Mouse (Mus musculus): ENCODE data around the gene Rpp38. TPM values are rescaled to one million over a fixed set of nuclear protein-coding genes. Genes with fewer than 3 reads are reported as not detected.

Rpp38 gene
- 24.5 TPM for polyA plus RNA-seq (2017; shearing (Covaris generic))

DNA sequence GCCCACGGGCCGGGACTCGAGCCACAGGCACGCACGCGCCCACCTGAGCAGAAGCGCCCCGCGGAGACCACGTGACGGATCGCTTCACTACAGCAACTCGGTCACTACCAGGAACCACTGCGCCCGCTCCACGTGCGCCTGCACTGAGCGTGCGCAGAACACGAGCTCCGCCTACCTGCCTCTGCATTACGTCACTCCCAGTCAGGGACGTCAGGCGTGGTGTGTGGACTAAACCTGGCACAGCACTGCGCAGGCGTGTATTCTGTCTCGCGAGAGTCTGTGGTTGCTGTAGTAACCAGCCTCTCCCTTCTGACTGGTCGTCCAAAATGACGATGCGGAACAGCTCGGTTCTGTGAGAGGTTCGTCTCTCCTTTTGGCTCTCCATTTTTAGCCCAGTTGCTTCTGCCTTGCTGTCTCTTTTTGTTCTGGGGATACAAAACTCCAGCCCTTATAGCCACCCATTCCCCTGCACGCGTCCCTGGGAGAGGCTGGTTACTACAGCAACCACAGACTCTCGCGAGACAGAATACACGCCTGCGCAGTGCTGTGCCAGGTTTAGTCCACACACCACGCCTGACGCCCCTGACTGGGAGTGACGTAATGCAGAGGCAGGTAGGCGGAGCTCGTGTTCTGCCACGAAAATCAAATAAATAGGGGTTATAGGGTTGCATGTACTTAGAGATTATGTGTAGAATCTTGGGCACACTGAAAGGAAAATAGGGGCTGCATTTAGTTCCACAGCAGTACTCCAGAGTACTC lies at the start of gene Rpp38:
Gene Rpp38, minus strand, starts transcription at position 160 of the 759 bp plus-strand sequence.

GRCm38 (mm10) chr2:3335611-3336301 lies 3.3 kb upstream of the Rpp38 start, which contains the start of gene Acbd7:
Acbd7 (plus strand) TSS chr2:3336168.

DNA sequence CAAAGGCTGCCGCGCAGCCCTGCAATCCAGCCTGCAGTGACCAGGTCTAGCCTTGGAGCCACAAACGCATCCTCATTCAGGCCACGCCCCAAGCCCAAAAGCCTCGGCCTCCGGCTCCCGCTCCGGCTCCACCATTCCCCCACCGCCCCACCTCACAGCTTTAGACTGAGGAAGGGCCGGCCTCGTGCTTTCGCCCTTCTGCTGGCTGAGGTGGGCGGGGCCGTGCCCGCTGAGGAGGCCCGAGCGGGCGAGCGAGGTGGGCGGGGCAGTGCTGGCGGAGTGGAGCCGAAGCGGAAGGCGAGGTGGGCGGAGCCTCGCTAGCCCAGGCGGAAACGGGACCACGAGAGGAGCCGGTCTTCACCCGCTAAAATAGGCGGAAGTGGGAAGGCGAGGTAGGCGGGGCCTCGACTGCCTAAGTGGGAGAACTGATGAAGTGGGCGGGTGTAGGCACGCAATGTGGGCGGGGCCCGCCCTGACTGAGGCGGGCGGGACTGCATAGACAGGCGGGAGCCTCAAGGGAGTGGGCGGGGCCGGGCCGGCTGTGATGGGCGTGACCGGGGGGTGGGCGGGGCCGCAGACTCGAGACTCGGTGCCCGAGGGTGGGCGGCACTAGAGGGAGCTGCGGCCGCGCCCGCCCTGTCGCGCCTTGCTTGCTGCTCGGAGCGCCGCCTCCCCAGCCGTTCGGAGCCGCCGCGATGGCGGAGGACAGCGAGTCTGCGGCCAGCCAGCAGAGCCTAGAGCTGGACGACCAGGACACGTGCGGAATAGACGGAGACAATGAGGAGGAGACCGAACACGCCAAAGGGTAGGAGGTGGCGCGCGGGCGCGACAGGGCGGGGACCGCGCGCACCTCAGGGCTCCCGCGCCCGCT lies 48.6 kb downstream of the Rpp38 start, which contains the start of gene Nmt2:
Gene Nmt2, plus strand, starts transcription at position 611 of the 871 bp plus-strand sequence.

Other genes starting within 250 kb of the Rpp38 start
- not detected for gene Fam171a1, start 218.4 kb downstream of the Rpp38 start, polyA plus RNA-seq (2017; shearing (Covaris generic))
- 13.8 TPM for gene Nmt2, start 48.4 kb downstream of the Rpp38 start, polyA plus RNA-seq (2017; shearing (Covaris generic))
- gene Acbd7, start 3.5 kb upstream of the Rpp38 start, polyA plus RNA-seq (2017; shearing (Covaris generic)): not detected
- gene Olah, start 64.6 kb upstream of the Rpp38 start, polyA plus RNA-seq (2017; shearing (Covaris generic)): not detected
- gene Meig1, start 90.0 kb upstream of the Rpp38 start, polyA plus RNA-seq (2017; shearing (Covaris generic)): not detected
- gene Dclre1c, start 91.5 kb upstream of the Rpp38 start, polyA plus RNA-seq (2017; shearing (Covaris generic)): 21.2 TPM
- 0.89 TPM for gene Suv39h2, start 142.4 kb upstream of the Rpp38 start, polyA plus RNA-seq (2017; shearing (Covaris generic))
- gene Gm45902, start 180.1 kb upstream of the Rpp38 start, polyA plus RNA-seq (2017; shearing (Covaris generic)): 7.6 TPM
- 125 TPM for gene Hspa14, start 180.2 kb upstream of the Rpp38 start, polyA plus RNA-seq (2017; shearing (Covaris generic))
- gene Cdnf, start 180.4 kb upstream of the Rpp38 start, polyA plus RNA-seq (2017; shearing (Covaris generic)): 0.26 TPM
- 476 TPM for gene Fam107b, start 237.8 kb upstream of the Rpp38 start, polyA plus RNA-seq (2017; shearing (Covaris generic))

All from inflammation-experienced regulatory T-cells, adult 16 weeks (primary cell).